ENCODE assay signal across 11 mouse cellular contexts in genomic region chr11:33202296-33202695, GRCm38 (mm10). TPM values are rescaled to one million over a fixed set of nuclear protein-coding genes. Genes with fewer than 3 reads are reported as not detected.
DNase-seq lines count a peak whose midpoint lies in the region; ATAC-seq and TF ChIP-seq lines count a peak whose summit lies in the region.
"Had no signal": no experiment of that assay in that cellular context is flagged by ENCODE, and none has a peak within 500 bp of the region (broad histone marks: within the 10 kb centered on the region; RNA-seq: fewer than 3 reads in every experiment).

No protein-coding gene starts in this region.

- H3K4me1 ChIP-seq in cerebellum, adult 2 months (ENCODE audit: control insufficient read depth, insufficient read depth, low read length) = 0 out of 2 replicates have a peak, but pooled peaks cover 4% of the 10 kb centered on the region
- H3K4me1 ChIP-seq in embryonic facial prominence, embryonic 14.5 days (ENCODE audit: control insufficient read depth, insufficient read depth, low read length) = peaks cover 18% of the 10 kb centered on the region
- peaks cover 20% of the 10 kb centered on the region; the same call in 1 of the 2 replicates for H3K4me1 ChIP-seq in midbrain, embryonic 14.5 days (ENCODE audit: control insufficient read depth, insufficient read depth, low read length)

- peak; percentile 38 for TF ChIP-seq CTCF in layer of hippocampus, adult 2 months (conservative IDR thresholded peaks at IDR 0.05)
- TF ChIP-seq CTCF in cerebellum, adult 2 months (IDR thresholded peaks at IDR 0.05; ENCODE audit: borderline replicate concordance, insufficient read depth, low read depth, low read length) = peak; percentile 30; the same call in 1 of the 2 replicates

- peaks cover 3% of the 10 kb centered on the region for H3K9me3 ChIP-seq in embryonic facial prominence, embryonic 14.5 days (ENCODE audit: control insufficient read depth, low read length)
- 0 out of 2 replicates have a peak, but pooled peaks cover 3% of the 10 kb centered on the region for H3K9me3 ChIP-seq in midbrain, embryonic 14.5 days (ENCODE audit: control insufficient read depth, low read length)

- 3% methylated on average over 37 of the region's 37 CpGs for WGBS in cerebellum, adult 2 months
- 1% methylated on average over 35 of the region's 37 CpGs for WGBS in embryonic facial prominence, embryonic 14.5 days
- 2% methylated on average over 37 of the region's 37 CpGs for WGBS in midbrain, embryonic 14.5 days

- DNase-seq in layer of hippocampus, adult 2 months (ENCODE audit: low spot score in 2 of 2) = no peak
- DNase-seq in layer of hippocampus, adult 9-10 months (ENCODE audit: low spot score) = no peak
- peak; percentile 77 to 80 for DNase-seq in cerebellum, adult 2 months
- DNase-seq in embryonic facial prominence, embryonic 14.5 days (ENCODE audit: low spot score) = no peak
- peak; percentile 38 for DNase-seq in midbrain, embryonic 14.5 days
- DNase-seq in ovary, adult 18-20 months (ENCODE audit: low spot score) = no peak
- DNase-seq in urinary bladder, postnatal 4 days (ENCODE audit: low spot score in 2 of 2) = no peak
- no peak for DNase-seq in left cerebral cortex, postnatal 14 days (ENCODE audit: low spot score in 2 of 2)
- DNase-seq: gastrocnemius, postnatal 14 days; right cerebral cortex, adult 18-20 months had no signal

- no peak for TF ChIP-seq POLR2A in cerebellum, adult 2 months (IDR thresholded peaks at IDR 0.05; ENCODE audit: borderline replicate concordance, insufficient read depth, low read length)

- H3K9ac ChIP-seq in embryonic facial prominence, embryonic 14.5 days (ENCODE audit: low read depth, low read length) = no peak overlapping the region
- H3K9ac ChIP-seq in midbrain, embryonic 14.5 days (replicated peaks; ENCODE audit: low read length) = no peak overlapping the region

- H3K27ac ChIP-seq in layer of hippocampus, adult 2 months = no peak overlapping the region
- peak overlapping the region; percentile 43; the same call in 1 of the 2 replicates for H3K27ac ChIP-seq in cerebellum, adult 2 months (ENCODE audit: insufficient read depth, low read length)
- H3K27ac ChIP-seq in embryonic facial prominence, embryonic 14.5 days (replicated peaks; ENCODE audit: low read depth, low read length) = no peak overlapping the region
- H3K27ac ChIP-seq in midbrain, embryonic 14.5 days (replicated peaks; ENCODE audit: low read depth, low read length) = no peak overlapping the region

- H3K4me2 ChIP-seq in embryonic facial prominence, embryonic 14.5 days (ENCODE audit: low read depth, low read length) = peak overlapping the region; percentile 56; the same call in 1 of the 2 replicates
- no peak overlapping the region for H3K4me2 ChIP-seq in midbrain, embryonic 14.5 days (ENCODE audit: low read length)

- H3K36me3 ChIP-seq in embryonic facial prominence, embryonic 14.5 days (ENCODE audit: control insufficient read depth, insufficient read depth, low read length) = no peaks in the 10 kb centered on the region
- H3K36me3 ChIP-seq in midbrain, embryonic 14.5 days (ENCODE audit: control insufficient read depth, insufficient read depth, low read length) = no peaks in the 10 kb centered on the region

- H3K27me3 ChIP-seq in cerebellum, adult 2 months (ENCODE audit: control insufficient read depth, insufficient read depth, low read length) = peaks cover 11% of the 10 kb centered on the region; the same call in 1 of the 2 replicates
- peaks cover 99% of the 10 kb centered on the region for H3K27me3 ChIP-seq in embryonic facial prominence, embryonic 14.5 days (replicated peaks; ENCODE audit: control insufficient read depth, insufficient read depth, low read length)
- peaks cover 88% of the 10 kb centered on the region for H3K27me3 ChIP-seq in midbrain, embryonic 14.5 days (ENCODE audit: control insufficient read depth, insufficient read depth, low read length)

- no peak overlapping the region for H3K4me3 ChIP-seq in layer of hippocampus, adult 2 months
- peak overlapping the region; percentile 54 for H3K4me3 ChIP-seq in cerebellum, adult 2 months (replicated peaks; ENCODE audit: insufficient read depth, low read depth, low read length)
- peak overlapping the region; percentile 35; the same call in 1 of the 2 replicates for H3K4me3 ChIP-seq in embryonic facial prominence, embryonic 14.5 days (ENCODE audit: low read depth, low read length)
- H3K4me3 ChIP-seq in midbrain, embryonic 14.5 days (replicated peaks; ENCODE audit: low read depth, low read length) = peak overlapping the region; percentile 24

- intact Hi-C loops in left cerebral cortex, postnatal 14 days (cut with DNase I) = no loop called here

- ATAC-seq in embryonic facial prominence, embryonic 14.5 days (ENCODE audit: low read depth) = no peak
- ATAC-seq in midbrain, embryonic 14.5 days (ENCODE audit: low FRiP score, low TSS enrichment) = no peak

RNA-seq across cellular contexts. Expression of gene Tlx3, which starts 1.1 kb away (rescaled TPM):
- total RNA-seq in layer of hippocampus, adult 2 months (2021) = not detected
- 12.4 and 14.3 TPM in 2 replicates for polyA plus RNA-seq in cerebellum, adult 2 months (2012; rRNA removed)
- 1.8 and 1.9 TPM in 2 replicates for polyA plus RNA-seq in embryonic facial prominence, embryonic 14.5 days (2014; fragmentation: Nextera tagmentation; extraction: Ambion mirVana)
- 3.3 and 6.2 TPM in 2 replicates for polyA plus RNA-seq in midbrain, embryonic 14.5 days (2014; fragmentation: Nextera tagmentation; extraction: Ambion mirVana)
- total RNA-seq in left cerebral cortex, postnatal 14 days (2021) = not detected
- total RNA-seq: gastrocnemius, postnatal 14 days; liver, adult 2 months had no signal
- polyA plus RNA-seq: liver, adult 2 months had no signal

RNA-seq across cellular contexts. Expression of gene Npm1, which starts 39.3 kb away (rescaled TPM):
- total RNA-seq in layer of hippocampus, adult 2 months (2021) = 100 to 1,000 TPM; 183 to 184 TPM
- 255 and 267 TPM in 2 replicates for polyA plus RNA-seq in cerebellum, adult 2 months (2012; rRNA removed)
- 1,018 and 1,100 TPM in 2 replicates for polyA plus RNA-seq in embryonic facial prominence, embryonic 14.5 days (2014; fragmentation: Nextera tagmentation; extraction: Ambion mirVana)
- 485 and 506 TPM in 2 replicates for polyA plus RNA-seq in midbrain, embryonic 14.5 days (2014; fragmentation: Nextera tagmentation; extraction: Ambion mirVana)
- 100 to 1,000 TPM; 157 to 166 TPM for total RNA-seq in left cerebral cortex, postnatal 14 days (2021)

RNA-seq across cellular contexts. Expression of gene Fgf18, which starts 55.1 kb away (rescaled TPM):
- total RNA-seq in layer of hippocampus, adult 2 months (2021) = 1 to 10 TPM; 4.1 TPM
- polyA plus RNA-seq in cerebellum, adult 2 months (2012; rRNA removed) = 5.4 and 7.2 TPM in 2 replicates
- polyA plus RNA-seq in embryonic facial prominence, embryonic 14.5 days (2014; fragmentation: Nextera tagmentation; extraction: Ambion mirVana) = 15.3 and 16.0 TPM in 2 replicates
- polyA plus RNA-seq in midbrain, embryonic 14.5 days (2014; fragmentation: Nextera tagmentation; extraction: Ambion mirVana) = 4.7 and 5.5 TPM in 2 replicates
- 1 to 10 TPM; 2.5 to 3.7 TPM for total RNA-seq in left cerebral cortex, postnatal 14 days (2021)
- total RNA-seq: liver, adult 2 months had no signal
- polyA plus RNA-seq: liver, adult 2 months had no signal

Comparison
In these comparisons a context has a peak if more than half of its experiments do, and no peak if none do; other contexts are left out.
1. DNase-seq: peak in cerebellum, adult 2 months (2 of 2) and midbrain, embryonic 14.5 days (single experiment); none in layer of hippocampus, adult 2 months (0 of 2), layer of hippocampus, adult 9-10 months (single experiment), embryonic facial prominence, embryonic 14.5 days (single experiment), ovary, adult 18-20 months (single experiment), urinary bladder, postnatal 4 days (0 of 2) and left cerebral cortex, postnatal 14 days (0 of 2).